Mouse (Mus musculus) small intestine, adult 2 months (tissue): ENCODE data around the gene Chl1. TPM values are rescaled to one million over a fixed set of nuclear protein-coding genes. Genes with fewer than 3 reads are reported as not detected.

Source experiments
- H3K27ac ChIP-seq: fragments of 200-500 bp; 2 replicates; pipeline ENCODE4 v1.5.1; 2012; ENCODE audit warnings: low read depth, low read length, control low read depth, inconsistent platforms; ENCODE audit not compliant: insufficient read depth
- H3K27me3 ChIP-seq: fragments of 200-500 bp; 2 replicates; pipeline ENCODE4 v1.6.1; 2012; ENCODE audit warnings: mild to moderate bottlenecking, moderate library complexity, low read length, inconsistent platforms; ENCODE audit not compliant: control insufficient read depth, insufficient read depth
- H3K36me3 ChIP-seq: fragments of 200-500 bp; 2 replicates; pipeline ENCODE4 v1.6.1; 2012; ENCODE audit warnings: mild to moderate bottlenecking, low read length, control low read depth, inconsistent platforms; ENCODE audit not compliant: control insufficient read depth, insufficient read depth
- H3K4me1 ChIP-seq: fragments of 200-500 bp; 2 replicates; pipeline ENCODE4 v1.6.1; 2012; ENCODE audit warnings: low read length, inconsistent platforms, mixed read lengths; ENCODE audit not compliant: control insufficient read depth, insufficient read depth, insufficient read length
- H3K4me3 ChIP-seq: fragments of 200-500 bp; 2 replicates; pipeline ENCODE4 v1.5.1; 2012; ENCODE audit warnings: low read depth, mild to moderate bottlenecking, control low read depth, inconsistent platforms, low read length, moderate library complexity
- CTCF ChIP-seq: fragments of 200-500 bp; IDR thresholded peaks from 2 replicates; pipeline ENCODE4 v1.5.1; 2012; ENCODE audit warnings: low read depth, mild to moderate bottlenecking, control low read depth, inconsistent platforms, low read length, moderate library complexity, mixed read lengths; ENCODE audit not compliant: insufficient replicate concordance, insufficient read length; ENCODE audit errors: extremely low read depth
- POLR2A ChIP-seq: fragments of 200-500 bp; IDR thresholded peaks from 2 replicates; pipeline ENCODE4 v1.6.1; 2012; ENCODE audit warnings: low read depth, mild to moderate bottlenecking, control low read depth, inconsistent platforms, low read length, moderate library complexity
- WGBS: fragments of 180-500 bp; shearing (Covaris S2); methylation state at CpG from one replicate; pipeline ENCODE4 v1.1.7; 2018; 5-methylcytosine and 5-hydroxymethylcytosine counted together
- polyA plus RNA-seq: library from polyadenylated mRNA; depleted of rRNA; stranded (reverse); fragments of >200 nt; gene quantifications from 2 replicates; pipeline ENCODE4 v1.2.3, GENCODE M21; 2012

Chl1 gene
- polyA plus RNA-seq, 1 experiment, result 0.09 TPM

DNA sequence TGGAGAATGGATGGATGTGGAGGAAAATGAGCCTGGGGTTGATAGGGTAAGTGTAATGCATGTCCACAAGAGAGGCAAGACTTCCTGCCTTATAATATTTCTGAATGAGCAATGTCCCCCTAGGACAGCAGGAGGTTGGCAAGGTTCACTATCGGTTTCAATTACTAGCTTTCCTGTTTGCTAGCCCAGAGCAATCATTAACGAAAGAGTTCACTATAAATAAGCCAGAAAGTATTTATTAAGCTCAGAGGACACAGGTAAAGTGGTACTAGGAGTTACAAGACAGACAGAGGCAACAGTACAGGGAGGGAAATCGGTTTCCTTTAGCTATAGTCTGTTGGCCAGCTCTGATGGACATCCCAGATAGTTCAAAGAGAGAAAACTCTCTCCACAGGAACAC lies 182.1 kb downstream of the Chl1 start:
- Histone ChIP-seq H3K27me3 (no peaks in the 10 kb centered on the region), H3K4me3 (no peak overlapping the region), H3K27ac (no peak overlapping the region), H3K36me3 (no peaks in the 10 kb centered on the region), H3K4me1 (no peaks in the 10 kb centered on the region)
- 56% methylated on average over 3 of the region's 3 CpGs for WGBS
- TF ChIP-seq POLR2A, result no peak
- TF ChIP-seq CTCF, result no peak

DNA sequence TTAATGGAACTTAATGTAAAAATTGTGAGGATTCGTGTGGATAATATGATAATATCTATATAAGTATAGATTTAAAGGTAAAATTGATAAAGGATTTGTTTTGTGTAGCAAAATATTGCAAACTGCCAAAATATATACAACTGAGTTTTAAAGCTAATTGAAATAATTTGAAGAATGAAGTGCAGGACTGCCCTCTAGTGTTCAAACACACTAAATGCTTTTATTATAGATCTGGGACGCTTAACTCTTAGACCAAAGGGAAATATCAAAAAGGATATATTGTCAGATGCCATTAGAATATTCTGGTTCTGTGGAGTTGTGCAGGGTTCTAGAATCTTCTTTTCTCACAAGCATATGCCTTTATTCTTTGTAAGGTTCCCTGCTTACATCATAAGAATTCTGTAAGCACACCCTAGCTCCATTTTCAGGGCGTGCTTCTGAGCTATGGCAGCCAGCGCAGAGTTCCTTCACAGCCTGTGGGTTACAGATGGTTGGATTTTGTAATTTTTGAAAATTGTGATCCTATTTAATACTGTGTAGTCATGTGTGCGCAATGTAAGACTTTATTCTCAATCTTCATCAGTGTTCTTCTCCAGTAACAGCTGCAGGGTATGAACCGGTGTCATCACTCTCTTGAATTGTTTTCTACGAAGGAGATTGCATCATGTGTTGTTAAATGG lies 187.1 kb downstream of the Chl1 start:
- Histone ChIP-seq H3K27me3 (no peaks in the 10 kb centered on the region), H3K27ac (no peak overlapping the region), H3K4me1 (no peaks in the 10 kb centered on the region), H3K36me3 (no peaks in the 10 kb centered on the region), H3K4me3 (no peak overlapping the region)
- TF ChIP-seq POLR2A (no peak), CTCF (no peak)
- WGBS, result 66% methylated on average over 7 of the region's 7 CpGs

DNA sequence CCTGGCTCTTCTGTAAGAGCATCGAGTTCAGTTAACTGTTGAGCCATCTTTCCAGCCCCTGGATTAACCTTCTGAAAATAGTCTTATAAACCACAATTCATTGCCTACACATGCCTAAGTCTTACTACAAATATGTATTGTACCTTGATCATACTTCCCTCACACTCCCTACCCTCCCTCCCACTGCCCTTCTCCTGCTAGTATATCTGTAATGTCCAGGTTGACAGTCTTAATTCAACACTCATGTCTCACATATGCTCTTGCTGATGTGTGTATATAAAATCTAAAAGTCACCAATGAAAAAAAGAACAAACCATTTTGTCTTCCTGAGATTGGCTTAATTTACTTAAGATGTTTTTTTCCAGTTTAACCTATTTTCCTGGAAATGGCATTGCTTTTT lies 189.1 kb downstream of the Chl1 start:
- no peaks in the 10 kb centered on the region for H3K36me3 ChIP-seq
- H3K4me3 ChIP-seq, result no peak overlapping the region
- WGBS, result 84% methylated on average over 1 of the region's 1 CpGs
- TF ChIP-seq POLR2A (no peak), CTCF (no peak)
- no peaks in the 10 kb centered on the region for H3K27me3 ChIP-seq
- H3K27ac ChIP-seq, result no peak overlapping the region
- no peaks in the 10 kb centered on the region for H3K4me1 ChIP-seq

DNA sequence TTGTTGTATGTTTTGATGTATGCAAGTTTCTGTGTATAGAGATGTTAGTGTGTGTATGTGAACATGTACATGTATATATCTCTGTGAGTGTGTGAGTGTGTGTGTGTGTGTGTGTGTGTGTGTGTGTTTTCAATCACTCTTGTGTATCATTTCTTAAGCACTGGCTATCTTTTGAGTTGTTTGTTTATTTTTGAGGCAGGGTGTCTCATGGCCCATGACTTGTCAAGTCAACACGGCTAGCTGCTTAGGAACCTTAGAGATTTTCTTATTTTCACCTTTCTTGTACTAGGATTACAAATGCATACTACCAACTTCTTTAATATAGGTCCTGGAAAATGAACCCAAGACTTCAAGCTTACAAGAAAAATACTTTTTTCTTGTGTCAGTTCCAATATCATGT lies 189.5 kb downstream of the Chl1 start:
- WGBS, result 65% methylated on average over 1 of the region's 1 CpGs
- Histone ChIP-seq H3K4me3 (no peak overlapping the region), H3K36me3 (no peaks in the 10 kb centered on the region), H3K4me1 (no peaks in the 10 kb centered on the region), H3K27me3 (no peaks in the 10 kb centered on the region), H3K27ac (no peak overlapping the region)
- TF ChIP-seq POLR2A, result no peak
- TF ChIP-seq CTCF, result no peak

DNA sequence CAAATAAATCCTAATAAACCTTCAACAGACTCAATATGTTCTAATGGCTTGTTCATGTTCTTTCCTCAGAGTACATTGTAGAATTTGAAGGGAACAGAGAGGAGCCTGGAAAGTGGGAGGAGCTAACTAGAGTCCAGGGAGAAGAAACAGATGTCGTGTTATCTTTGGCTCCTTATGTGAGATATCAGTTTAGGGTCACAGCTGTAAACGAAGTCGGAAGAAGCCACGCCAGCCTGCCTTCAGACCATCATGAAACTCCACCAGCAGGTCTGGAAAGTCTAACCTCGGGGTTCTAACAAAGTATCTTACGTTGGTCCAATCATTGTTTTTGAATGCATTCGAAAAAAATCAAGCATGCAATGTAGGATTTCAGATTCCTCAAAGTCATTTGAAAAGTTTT lies 189.9 kb downstream of the Chl1 start:
- 51% methylated on average over 7 of the region's 7 CpGs for WGBS
- no peak overlapping the region for H3K4me3 ChIP-seq
- no peaks in the 10 kb centered on the region for H3K36me3 ChIP-seq
- no peak overlapping the region for H3K27ac ChIP-seq
- no peaks in the 10 kb centered on the region for H3K27me3 ChIP-seq
- H3K4me1 ChIP-seq, result no peaks in the 10 kb centered on the region
- TF ChIP-seq POLR2A, result no peak
- no peak for TF ChIP-seq CTCF

DNA sequence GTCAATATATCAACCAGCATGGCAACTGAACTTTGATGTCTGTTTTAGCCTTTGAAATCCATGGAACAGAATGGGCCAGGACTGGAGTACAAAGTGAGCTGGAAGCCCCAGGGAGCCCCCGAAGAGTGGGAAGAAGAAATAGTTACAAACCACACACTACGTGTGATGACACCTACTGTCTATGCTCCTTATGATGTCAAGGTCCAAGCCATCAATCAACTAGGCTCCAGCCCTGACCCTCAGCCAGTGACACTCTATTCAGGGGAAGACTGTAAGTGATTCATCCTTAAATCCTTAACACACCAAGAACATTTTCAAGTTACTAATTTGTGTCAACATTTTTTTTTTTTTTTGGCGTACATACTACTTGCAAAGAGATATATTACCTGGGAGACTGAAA lies 196.0 kb downstream of the Chl1 start:
- no peaks in the 10 kb centered on the region for H3K27me3 ChIP-seq
- no peak overlapping the region for H3K4me3 ChIP-seq
- no peaks in the 10 kb centered on the region for H3K4me1 ChIP-seq
- TF ChIP-seq POLR2A, result no peak
- no peaks in the 10 kb centered on the region for H3K36me3 ChIP-seq
- H3K27ac ChIP-seq, result no peak overlapping the region
- 63% methylated on average over 3 of the region's 3 CpGs for WGBS

DNA sequence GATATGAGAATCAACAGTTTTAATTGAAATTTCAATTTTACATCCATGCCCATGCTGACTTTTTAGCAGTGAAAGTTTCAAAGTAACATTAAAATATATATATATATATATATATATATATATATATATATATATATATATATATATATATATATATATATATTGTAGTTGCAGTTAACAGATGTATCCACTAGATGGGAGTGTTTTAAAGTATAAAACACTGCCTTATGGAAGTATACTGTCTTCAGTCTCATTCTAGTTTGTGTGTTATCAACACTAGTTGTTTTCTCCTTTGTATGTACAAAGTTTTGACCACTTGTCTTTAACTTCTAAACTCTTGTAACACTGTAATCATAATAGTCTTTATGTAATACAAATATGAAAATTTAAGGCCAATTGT lies 228.9 kb downstream of the Chl1 start:
- no peak for TF ChIP-seq POLR2A
- no peak for TF ChIP-seq CTCF

DNA sequence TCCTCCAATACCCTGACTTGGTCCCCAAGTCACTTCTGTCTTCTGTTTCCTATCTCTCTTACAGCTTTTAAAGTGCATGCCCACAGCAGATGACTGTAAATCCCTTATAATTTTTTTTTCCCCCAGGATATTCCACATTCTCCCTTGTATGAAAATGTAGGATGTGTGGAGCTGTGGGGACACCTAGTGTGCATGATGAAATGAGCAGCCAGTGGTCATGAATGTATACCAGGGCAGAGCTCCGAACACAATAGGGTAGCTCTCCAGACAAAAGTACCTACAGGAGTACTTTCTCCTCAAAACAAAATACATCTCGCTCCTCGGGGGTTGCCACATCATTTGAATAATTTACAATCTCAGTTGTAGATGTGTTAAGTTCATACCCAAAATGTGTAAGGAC lies 232.4 kb downstream of the Chl1 start:
- no peaks in the 10 kb centered on the region for H3K36me3 ChIP-seq
- H3K27ac ChIP-seq, result no peak overlapping the region
- 57% methylated on average over 3 of the region's 3 CpGs for WGBS
- H3K4me3 ChIP-seq, result no peak overlapping the region
- no peak for TF ChIP-seq POLR2A
- no peak for TF ChIP-seq CTCF
- no peaks in the 10 kb centered on the region for H3K4me1 ChIP-seq
- H3K27me3 ChIP-seq, result no peaks in the 10 kb centered on the region

More for the DNA sequence above, 228.9 kb downstream of the Chl1 start:
- no peaks in the 10 kb centered on the region for H3K4me1 ChIP-seq
- no peak overlapping the region for H3K27ac ChIP-seq
- no peak overlapping the region for H3K4me3 ChIP-seq
- no peaks in the 10 kb centered on the region for H3K27me3 ChIP-seq
- H3K36me3 ChIP-seq, result no peaks in the 10 kb centered on the region
